ENCODE assay signal across 17 mouse cellular contexts in genomic region chr11:63837526-63837925, GRCm38 (mm10).
DNase-seq lines count a peak whose midpoint lies in the region; ATAC-seq and TF ChIP-seq lines count a peak whose summit lies in the region.
"Had no signal": no experiment of that assay in that cellular context is flagged by ENCODE, and none has a peak within 500 bp of the region (broad histone marks: within the 10 kb centered on the region; RNA-seq: fewer than 3 reads in every experiment).

No protein-coding gene starts in this region.

- no peak for TF ChIP-seq CTCF in kidney, adult 2 months (conservative IDR thresholded peaks at IDR 0.05; ENCODE audit: insufficient read depth, insufficient read length, low read depth, low read length)
- no peak for TF ChIP-seq CTCF in lung, adult 2 months (IDR thresholded peaks at IDR 0.05; ENCODE audit: insufficient read depth, low read length)

- no peaks in the 10 kb centered on the region for H3K36me3 ChIP-seq in heart, embryonic 16.5 days (ENCODE audit: control insufficient read depth, insufficient read depth)
- no peaks in the 10 kb centered on the region for H3K36me3 ChIP-seq in kidney, adult 2 months (ENCODE audit: control insufficient read depth, insufficient read depth, low read length)
- H3K36me3 ChIP-seq: embryonic facial prominence, embryonic 13.5 days; forebrain, embryonic 10.5 days; hindbrain, embryonic 12.5 days; midbrain, embryonic 10.5 days; neural tube, embryonic 15.5 days had no signal

- no peak for TF ChIP-seq POLR2A in kidney, adult 2 months (IDR thresholded peaks at IDR 0.05; ENCODE audit: low read depth, low read length)
- no peak for TF ChIP-seq POLR2A in lung, adult 2 months (IDR thresholded peaks at IDR 0.05; ENCODE audit: borderline replicate concordance, extremely low read depth, low read depth, low read length)

- no peak overlapping the region for H3K27ac ChIP-seq in heart, embryonic 16.5 days (ENCODE audit: low read length)
- H3K27ac ChIP-seq in kidney, adult 2 months (ENCODE audit: insufficient read depth, low read depth, low read length), result no peak overlapping the region
- H3K27ac ChIP-seq: embryonic facial prominence, embryonic 13.5 days; forebrain, embryonic 10.5 days; hindbrain, embryonic 12.5 days; midbrain, embryonic 10.5 days; neural tube, embryonic 15.5 days had no signal

- no peak overlapping the region; the same call in 1 of the 2 replicates for H3K4me3 ChIP-seq in heart, embryonic 16.5 days (ENCODE audit: low read length)
- H3K4me3 ChIP-seq in kidney, adult 2 months (ENCODE audit: insufficient read depth, low read depth, low read length), result no peak overlapping the region
- no peak overlapping the region for H3K4me3 ChIP-seq in lung, adult 2 months (replicated peaks; ENCODE audit: extremely low read depth, low read depth, low read length)
- H3K4me3 ChIP-seq: embryonic facial prominence, embryonic 13.5 days; forebrain, embryonic 10.5 days; hindbrain, embryonic 12.5 days; midbrain, embryonic 10.5 days; neural tube, embryonic 15.5 days had no signal

- DNase-seq in cerebellum, postnatal 10 days, result peak; percentile 16 to 35
- DNase-seq in cerebellum, adult 9-10 months, result no peak
- no peak for DNase-seq in heart, postnatal 14 days
- DNase-seq in kidney, postnatal 4 days, result peak; percentile 36 to 57
- DNase-seq in kidney, adult 2 months, result no peak
- DNase-seq in lung, postnatal 10 days, result peak; percentile 18
- DNase-seq in lung, adult 2 months, result no peak
- DNase-seq: gastrocnemius, postnatal 36 days; layer of hippocampus, adult 9-11 months; right cerebral cortex, postnatal 4 days had no signal

- H3K4me1 ChIP-seq in heart, embryonic 16.5 days (ENCODE audit: control insufficient read depth, insufficient read depth, low read length), result peaks cover 20% of the 10 kb centered on the region
- no peaks in the 10 kb centered on the region for H3K4me1 ChIP-seq in kidney, adult 2 months (ENCODE audit: control insufficient read depth, insufficient read depth, low read length)
- H3K4me1 ChIP-seq in lung, adult 2 months (ENCODE audit: control insufficient read depth, insufficient read depth, low read length), result no peaks in the 10 kb centered on the region
- H3K4me1 ChIP-seq: embryonic facial prominence, embryonic 13.5 days had no signal

- H3K4me2 ChIP-seq in heart, embryonic 16.5 days (ENCODE audit: low read depth, low read length), result peak overlapping the region; percentile 36
- H3K4me2 ChIP-seq: embryonic facial prominence, embryonic 13.5 days; hindbrain, embryonic 12.5 days; neural tube, embryonic 15.5 days had no signal

- H3K27me3 ChIP-seq in heart, embryonic 16.5 days (ENCODE audit: control insufficient read depth, insufficient read depth, low read length), result no peaks in the 10 kb centered on the region
- no peaks in the 10 kb centered on the region for H3K27me3 ChIP-seq in kidney, adult 2 months (replicated peaks; ENCODE audit: control insufficient read depth, insufficient read depth, low read length)
- H3K27me3 ChIP-seq: hindbrain, embryonic 12.5 days; neural tube, embryonic 15.5 days had no signal

- no peak for ATAC-seq in heart, embryonic 16.5 days (replicated peaks; ENCODE audit: extremely low read depth, insufficient read depth, low FRiP score)
- ATAC-seq: intestine, embryonic 16.5 days had no signal

- WGBS in heart, embryonic 16.5 days, result 26% methylated on average over 13 of the region's 13 CpGs
- WGBS in kidney, adult 2 months, result 28% methylated on average over 13 of the region's 13 CpGs
- 22% methylated on average over 13 of the region's 13 CpGs for WGBS in lung, adult 2 months

- peak overlapping the region; percentile 25; the same call in 1 of the 2 replicates for H3K9ac ChIP-seq in heart, embryonic 16.5 days (ENCODE audit: low read length)
- H3K9ac ChIP-seq: embryonic facial prominence, embryonic 13.5 days; hindbrain, embryonic 12.5 days; neural tube, embryonic 15.5 days had no signal

- H3K9me3 ChIP-seq in heart, embryonic 16.5 days (replicated peaks; ENCODE audit: control insufficient read depth, low read length), result no peaks in the 10 kb centered on the region
- H3K9me3 ChIP-seq: embryonic facial prominence, embryonic 13.5 days; forebrain, embryonic 10.5 days; hindbrain, embryonic 12.5 days; midbrain, embryonic 10.5 days; neural tube, embryonic 15.5 days had no signal

- intact Hi-C loops in heart, postnatal 14 days (cut with DNase I), result no loop called here

Comparison
In these comparisons a context has a peak if more than half of its experiments do, and no peak if none do; other contexts are left out.
1. DNase-seq: peak in cerebellum, postnatal 10 days (2 of 2), kidney, postnatal 4 days (2 of 2) and lung, postnatal 10 days (single experiment); none in cerebellum, adult 9-10 months (single experiment), heart, postnatal 14 days (0 of 2), kidney, adult 2 months (single experiment) and lung, adult 2 months (single experiment).